Mouse (Mus musculus) frontal cortex, postnatal 10 days (tissue): Measurements from ENCODE around the gene Rapgef4.

Source experiments
- DNase-seq, 2 experiments: peaks; one replicate each; pipeline ENCODE4 v3.0.0; 2022; ENCODE audit warnings: low spot score in 2 of 2, mixed read lengths in 1 of 2

Rapgef4 gene

GRCm38 (mm10) chr2:71980771-71981342, at the start of gene Rapgef4:
TSS of gene Rapgef4 (plus strand) at chr2:71981240.
- no peak for DNase-seq

DNA sequence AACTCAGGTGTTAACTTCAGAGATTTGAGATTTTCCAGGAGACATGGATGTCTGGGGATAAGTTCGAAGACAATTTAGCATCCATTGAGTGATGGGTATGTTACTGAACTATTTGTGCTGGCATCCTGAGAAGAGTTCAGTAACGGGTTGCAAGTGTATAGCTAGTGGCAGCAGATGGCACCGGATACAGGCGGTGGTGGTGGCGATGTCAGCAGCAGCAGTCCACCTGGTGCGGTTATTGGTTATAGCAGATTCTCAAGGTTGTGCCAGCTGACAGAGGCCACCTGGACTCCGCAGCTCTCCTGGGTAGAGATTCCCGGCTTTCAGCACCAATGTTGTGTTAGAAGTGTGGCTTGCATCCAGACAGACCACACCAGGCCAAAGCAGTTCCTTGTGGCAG, 47.0 kb upstream of the Rapgef4 start:
- no peak for DNase-seq

DNA sequence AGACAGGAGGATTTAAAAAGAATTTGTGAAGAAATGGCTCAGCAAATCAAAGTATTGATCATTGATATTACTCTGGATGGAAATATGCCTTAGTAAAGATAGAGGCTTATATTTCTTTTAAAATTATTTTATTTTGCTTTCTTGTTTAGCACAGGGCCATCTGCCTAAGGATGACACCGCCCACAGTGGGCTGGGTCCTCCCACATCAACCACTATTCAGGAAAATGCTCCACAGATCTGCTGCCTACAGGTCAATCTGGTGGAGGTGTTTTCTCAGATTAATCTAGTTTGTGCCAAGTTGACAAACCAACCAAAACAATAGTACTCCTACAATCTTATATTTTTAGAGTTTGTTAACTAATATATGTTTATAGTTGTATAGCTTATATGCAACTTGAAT, 44.3 kb upstream of the Rapgef4 start:
- no peak for DNase-seq

- DNase-seq, result no peak
These were observed 43.3 kb upstream of the Rapgef4 start for GRCm38 (mm10) chr2:71937649-71938308.

DNA sequence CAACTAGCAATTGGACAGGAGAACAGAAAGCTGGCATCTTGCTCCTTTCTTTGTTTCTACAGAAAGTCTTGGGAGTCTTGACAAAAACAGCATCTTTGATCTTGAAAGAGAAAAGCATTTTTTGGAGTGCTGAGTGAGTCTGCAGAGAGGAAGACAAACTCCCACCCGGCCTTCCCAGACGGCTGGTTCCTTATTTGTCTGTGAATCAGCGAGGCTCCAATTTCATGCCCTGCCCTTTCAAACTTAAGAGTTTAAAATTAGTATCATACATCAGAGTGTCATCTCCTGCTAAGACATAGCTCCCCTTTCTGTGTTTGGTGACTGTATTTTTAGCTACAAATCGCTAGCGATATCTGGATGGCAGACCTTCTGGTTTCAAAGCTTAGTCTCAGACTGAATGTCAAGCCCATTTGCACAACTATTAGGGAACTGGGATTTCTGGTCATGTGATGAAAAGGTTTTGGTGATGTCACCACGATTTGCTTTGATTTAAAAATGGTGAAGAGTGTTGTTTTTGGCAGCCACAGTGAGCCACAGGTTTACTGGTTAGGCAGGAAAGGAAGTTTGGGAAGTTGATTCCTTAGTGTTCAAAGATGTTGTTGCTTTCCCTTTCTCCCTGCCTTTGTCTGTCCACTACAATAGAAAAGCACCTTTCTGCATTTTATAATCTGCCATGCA, 42.2 kb upstream of the Rapgef4 start:
- DNase-seq, result peak in 1 of 2 experiments; percentile 14

DNA sequence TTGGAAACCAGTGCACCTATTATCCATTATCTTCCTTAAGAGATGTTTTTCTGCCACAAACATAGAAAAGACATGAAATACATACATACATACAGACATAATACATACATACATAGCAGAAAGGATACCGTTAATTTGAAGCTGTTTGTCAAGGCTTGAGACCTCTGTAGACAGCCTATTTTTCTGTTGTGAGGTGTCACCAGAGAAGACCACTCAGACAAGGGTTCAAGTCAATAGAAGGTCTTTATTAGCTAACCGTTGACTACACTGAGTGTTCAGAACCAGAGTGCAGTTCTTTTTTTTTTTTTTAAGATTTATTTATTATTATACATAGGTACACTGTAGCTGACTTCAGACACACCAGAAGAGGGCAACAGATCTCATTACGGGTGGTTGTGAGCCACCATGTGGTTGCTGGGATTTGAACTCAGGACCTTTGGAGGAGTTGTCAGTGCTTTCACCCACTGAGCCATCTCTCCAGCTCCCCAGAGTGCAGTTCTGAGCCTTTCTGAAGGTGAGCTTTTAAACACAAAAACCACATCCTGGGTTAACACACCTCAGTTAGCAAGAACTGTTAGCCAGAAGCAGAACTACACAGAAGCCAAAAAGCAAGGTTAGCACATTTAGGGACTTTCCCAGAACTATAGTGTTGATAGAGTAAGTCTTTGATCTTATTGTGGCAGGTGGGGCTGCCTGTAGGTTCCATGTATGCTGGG, 39.9 kb upstream of the Rapgef4 start:
- DNase-seq, result no peak

DNA sequence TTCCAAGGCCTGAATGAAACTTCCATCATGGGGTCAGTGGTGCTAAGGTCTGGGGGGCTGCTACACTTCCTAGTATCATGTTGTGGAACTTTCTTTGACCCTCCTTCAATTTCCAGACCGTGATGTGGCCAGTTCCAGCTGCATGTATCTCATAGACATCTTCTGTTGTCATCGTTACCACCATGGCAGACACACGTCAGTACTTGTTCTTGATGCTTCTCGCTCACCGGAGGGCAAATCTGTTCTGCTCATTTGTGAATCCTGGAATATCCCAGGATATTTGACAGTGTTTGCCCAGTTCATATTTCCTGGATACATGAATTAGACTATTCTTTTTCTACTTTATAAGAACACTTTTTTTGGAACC, 39.3 kb upstream of the Rapgef4 start:
- no peak for DNase-seq

GRCm38 (mm10) chr2:71951212-71951611, 29.8 kb upstream of the Rapgef4 start:
- no peak for DNase-seq

- peak; percentile 34 to 51 for DNase-seq
These were observed 25.4 kb upstream of the Rapgef4 start for GRCm38 (mm10) chr2:71955637-71956036.

- no peak for DNase-seq
These were observed 24.6 kb upstream of the Rapgef4 start for GRCm38 (mm10) chr2:71956463-71956862.

- DNase-seq, result no peak
These were observed 23.1 kb upstream of the Rapgef4 start for GRCm38 (mm10) chr2:71957951-71958350.

DNA sequence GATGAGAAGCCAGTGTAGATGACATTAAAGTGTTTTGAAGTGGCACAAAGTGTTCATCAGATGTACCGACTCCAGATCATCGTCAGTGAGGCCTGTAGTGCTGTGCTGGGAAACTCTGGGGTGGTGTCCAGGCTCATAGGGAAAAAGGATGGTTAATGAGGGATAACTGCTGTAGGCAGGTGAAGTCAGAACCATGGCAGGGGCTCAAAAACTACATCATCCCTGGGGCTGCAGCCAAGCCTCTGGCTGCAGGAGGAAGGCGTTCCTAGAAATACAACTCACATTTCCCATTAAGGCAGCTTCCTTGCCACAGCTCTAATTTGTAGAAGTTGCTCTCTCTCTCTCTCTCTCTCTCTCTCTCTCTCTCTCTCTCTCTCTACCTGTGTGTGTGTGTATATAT, 22.6 kb upstream of the Rapgef4 start:
- no peak for DNase-seq

DNA sequence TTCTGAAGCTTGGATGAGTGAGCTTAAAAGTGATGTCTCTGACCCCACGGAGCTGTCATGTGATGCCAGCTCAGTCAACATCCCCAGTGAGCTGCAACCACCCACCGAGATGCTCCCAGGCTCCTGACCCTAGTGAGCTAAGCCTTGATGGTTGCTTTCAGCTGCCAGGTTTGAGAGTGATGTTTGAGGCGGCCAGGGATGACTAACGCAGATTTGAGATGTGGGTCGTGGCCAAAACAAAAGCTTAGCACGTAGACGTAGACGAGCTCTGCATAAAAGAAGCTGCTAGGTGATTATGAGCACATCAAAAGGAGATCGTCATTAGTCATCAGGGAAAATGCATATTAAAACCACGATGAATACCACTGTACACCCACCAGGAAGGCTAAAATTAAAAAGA, 16.8 kb upstream of the Rapgef4 start:
- no peak for DNase-seq

DNA sequence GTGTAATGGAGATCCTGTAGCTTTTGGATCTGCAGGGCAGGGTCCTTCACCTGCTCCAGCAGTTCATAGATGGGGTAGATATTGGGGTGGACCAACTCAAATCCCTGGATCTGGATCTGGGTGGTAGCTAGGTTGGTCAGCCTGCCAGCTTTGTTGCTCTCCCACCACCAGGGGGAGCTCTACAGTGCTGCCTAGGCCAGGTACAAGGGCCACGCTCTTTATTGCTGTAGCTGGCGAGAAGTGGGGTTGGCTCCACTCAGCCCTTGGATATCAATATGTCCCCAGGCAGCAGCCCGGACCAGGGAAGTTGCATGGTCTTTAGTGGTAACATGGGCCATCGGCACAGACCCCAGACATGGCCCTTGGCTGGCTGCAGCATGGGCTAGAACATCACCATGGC, 15.6 kb upstream of the Rapgef4 start:
- DNase-seq, result no peak

DNA sequence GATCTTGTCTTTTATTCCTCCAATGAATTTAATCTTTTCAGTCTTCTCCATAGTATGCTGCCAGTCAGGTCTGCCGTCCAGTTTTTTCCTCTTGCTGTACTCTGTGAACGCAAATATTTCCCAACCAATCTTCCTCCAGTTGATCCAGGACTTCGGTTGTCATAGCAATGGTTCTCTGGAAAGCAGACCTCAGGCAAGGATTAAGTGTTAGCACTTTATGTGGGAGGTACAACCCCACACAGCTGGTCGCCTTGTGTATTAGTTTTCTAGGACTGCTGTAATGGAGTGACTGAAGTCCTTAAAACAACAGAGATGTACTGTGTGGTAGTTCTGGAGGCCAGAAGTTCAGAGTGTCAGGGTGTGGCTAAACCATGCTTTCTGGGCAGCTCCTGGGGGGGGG, 14.3 kb upstream of the Rapgef4 start:
- no peak for DNase-seq

DNA sequence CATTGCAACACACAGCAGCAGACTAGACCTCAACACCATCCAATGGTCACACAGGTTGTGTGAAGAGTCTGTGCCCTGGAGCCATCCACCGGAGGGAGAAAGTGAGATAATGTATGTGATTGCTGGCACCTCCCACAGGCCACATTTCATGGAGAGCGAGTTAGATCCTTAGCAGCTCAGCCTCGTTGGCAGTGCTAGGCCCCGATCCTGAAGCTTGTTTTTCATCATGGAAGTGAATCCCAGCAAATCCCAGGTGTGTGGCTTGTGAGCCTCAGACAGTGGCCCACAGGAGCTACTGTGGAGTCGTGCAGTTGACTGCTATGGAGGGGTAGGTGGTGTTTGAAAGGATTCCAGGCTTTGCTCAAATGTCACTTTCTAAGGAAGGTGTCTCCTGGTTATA, 13.2 kb upstream of the Rapgef4 start:
- DNase-seq, result no peak

DNA sequence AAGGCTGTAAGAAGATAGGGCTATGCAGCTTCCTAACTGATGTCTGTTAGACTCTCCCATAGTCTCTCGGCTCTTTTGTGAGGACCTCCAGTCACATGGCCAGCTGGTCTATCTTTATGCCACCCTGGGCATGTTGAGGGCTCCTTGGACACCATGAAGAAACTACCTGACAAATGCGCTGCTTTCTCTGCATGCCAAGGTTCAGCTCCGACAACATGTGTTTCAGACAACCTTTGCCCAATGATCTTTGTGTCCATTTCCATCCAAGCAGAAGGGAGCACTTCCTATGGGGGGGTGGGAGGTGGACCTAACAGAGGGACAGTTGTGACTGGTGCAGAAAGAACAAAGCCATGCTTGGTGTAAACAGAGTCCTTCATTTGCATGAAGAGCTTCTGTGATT, 7.4 kb upstream of the Rapgef4 start:
- no peak for DNase-seq

DNA sequence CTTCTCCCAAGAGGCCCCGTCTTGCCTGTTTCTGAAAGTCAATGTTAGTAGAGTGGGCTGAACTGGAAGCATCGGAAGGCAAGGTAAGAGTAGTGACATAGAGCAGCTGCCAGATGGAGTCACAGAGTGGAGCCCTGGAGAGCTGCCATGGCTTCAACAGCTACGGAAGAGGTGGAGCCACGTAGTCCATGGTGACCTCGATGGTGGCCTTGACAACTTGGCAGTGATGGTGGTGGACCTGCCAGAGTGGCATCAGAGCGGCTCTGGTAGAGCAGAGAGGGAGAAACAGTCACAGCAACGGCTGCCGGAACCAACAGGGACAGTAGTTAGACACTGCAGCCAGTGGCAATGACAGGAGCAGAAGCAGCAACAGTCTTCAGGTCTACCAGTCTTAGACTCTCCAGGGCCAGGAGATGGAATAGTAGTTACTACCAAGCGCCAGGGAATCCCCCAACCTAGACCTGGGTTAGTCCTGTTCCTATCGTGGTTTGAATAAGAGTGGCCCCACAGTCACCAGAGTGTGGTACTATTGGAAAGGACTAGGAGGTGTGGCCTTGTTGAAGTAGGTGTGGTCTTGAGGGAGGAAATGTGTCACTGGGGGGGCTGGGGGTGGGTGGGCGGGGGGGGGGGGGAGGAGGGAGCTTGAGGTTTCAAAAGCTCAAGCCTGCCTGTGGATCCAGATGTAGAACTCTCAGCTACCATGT, 6.7 kb upstream of the Rapgef4 start:
- no peak for DNase-seq

GRCm38 (mm10) chr2:71979981-71980380, 1.1 kb upstream of the Rapgef4 start:
- DNase-seq, result no peak

DNA sequence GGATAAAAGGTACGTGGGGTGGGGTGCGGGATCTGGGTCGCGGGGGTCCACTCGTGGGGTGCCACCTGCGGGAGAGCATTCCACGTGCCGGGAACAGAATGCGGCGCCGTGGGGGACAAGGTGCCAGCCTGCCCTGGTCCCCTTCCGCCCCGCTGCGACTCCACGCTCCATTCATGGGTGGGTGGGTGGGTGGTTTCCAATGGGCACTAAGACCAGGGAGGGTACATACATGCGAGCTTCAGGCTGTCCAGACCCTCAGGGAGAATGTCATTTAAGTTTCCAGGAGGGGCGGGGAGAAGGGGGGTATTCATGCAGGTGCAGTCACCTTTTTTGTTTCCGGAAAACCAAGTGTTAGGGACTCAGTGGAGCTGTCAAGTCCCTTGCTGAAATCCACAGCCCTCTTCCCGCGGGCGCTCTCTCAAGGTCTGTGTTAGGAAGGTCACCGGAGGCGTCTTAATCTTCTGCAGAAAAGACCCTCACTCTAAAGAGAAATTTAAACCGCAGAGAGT, 357 bp downstream of the Rapgef4 start:
- peak in 1 of 2 experiments; percentile 24 for DNase-seq

DNA sequence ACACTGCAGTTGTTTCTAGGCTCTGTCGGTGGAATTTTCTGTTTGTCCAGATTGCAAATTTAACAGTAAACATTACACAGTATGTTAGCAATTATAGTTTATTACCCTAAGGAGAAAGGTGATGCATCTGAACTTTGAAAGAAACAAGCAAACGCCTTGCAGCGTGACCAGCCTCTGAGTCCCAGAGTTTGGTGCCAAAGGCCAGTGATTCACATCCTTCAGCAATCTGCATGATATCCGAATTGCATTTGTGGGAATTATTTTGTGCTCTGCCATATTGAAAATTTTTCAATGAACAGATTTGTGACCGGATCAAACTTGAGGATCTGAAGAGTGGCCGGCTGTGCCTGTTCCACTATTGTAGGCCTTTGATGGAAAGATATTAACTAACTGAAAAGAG, 856 bp downstream of the Rapgef4 start:
- no peak for DNase-seq
